Comparison of ENCODE assay signal across 8 mouse cellular contexts in the genomic region with DNA sequence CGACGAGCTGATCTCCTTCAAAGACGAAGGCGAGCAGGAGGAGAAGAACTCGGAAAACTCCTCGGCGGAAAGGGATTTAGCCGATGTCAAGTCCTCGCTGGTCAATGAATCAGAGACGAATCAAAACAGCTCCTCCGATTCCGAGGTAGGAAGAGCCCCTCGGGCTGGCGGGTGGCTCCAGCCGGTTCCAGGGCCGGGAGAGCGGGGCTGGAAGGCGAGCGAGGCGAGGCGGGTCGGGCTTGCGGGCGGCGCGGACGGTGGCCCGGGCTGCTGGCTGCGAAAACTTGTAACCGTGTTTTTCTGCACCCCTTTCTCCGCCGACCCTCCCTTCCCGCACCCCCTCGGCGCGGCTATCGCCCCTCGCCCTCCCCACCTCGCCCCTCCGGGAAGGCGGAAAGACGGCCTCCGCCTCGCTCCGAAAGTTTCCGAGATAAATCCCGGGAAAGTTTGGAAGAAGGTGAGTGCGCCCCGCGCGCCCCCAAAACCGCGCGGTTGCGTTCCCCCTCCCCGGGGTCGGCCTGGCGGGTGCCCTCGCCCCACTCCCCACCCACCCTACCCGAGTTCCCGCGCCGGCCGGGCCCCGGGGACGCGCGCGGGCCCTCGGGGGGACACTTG. TPM values are rescaled to one million over a fixed set of nuclear protein-coding genes. Genes with fewer than 3 reads are reported as not detected.
DNase-seq lines count a peak whose midpoint lies in the region; ATAC-seq lines count a peak whose summit lies in the region.

No protein-coding gene starts in this region.

- peak; percentile 7 to 8 for DNase-seq in left cerebral cortex, adult 18-20 months (ENCODE audit: low spot score in 2 of 2)
- no peak for DNase-seq in left cerebral cortex, adult 9 months (ENCODE audit: low spot score in 2 of 2)
- peak; percentile 69 for DNase-seq in embryo, embryonic 10 days (ENCODE audit: low spot score)
- peak; percentile 79 for DNase-seq in heart, embryonic 10.5 days (ENCODE audit: low spot score)
- peak; percentile 55 for DNase-seq in kidney, adult 9 months
- peak; percentile 49 for DNase-seq in lung, postnatal 14 days
- DNase-seq in spleen, postnatal 36 days (ENCODE audit: low spot score in 2 of 2), result peak; percentile 4 to 17

- H3K27ac ChIP-seq in heart, embryonic 10.5 days, result peak overlapping the region; percentile 99

- no peak for ATAC-seq in granulocyte monocyte progenitor cell, adult 5-6 weeks (replicated peaks; ENCODE audit: poor library complexity, severe bottlenecking)

- no peaks in the 10 kb centered on the region for H3K9me3 ChIP-seq in heart, embryonic 10.5 days

- peak overlapping the region; percentile 82 for H3K4me3 ChIP-seq in heart, embryonic 10.5 days

- no peaks in the 10 kb centered on the region for H3K36me3 ChIP-seq in heart, embryonic 10.5 days

- WGBS in heart, embryonic 10.5 days, result under 1% methylated on average over 69 of the region's 70 CpGs

- H3K4me1 ChIP-seq in heart, embryonic 10.5 days, result peaks cover 42% of the 10 kb centered on the region

- no peaks in the 10 kb centered on the region for H3K27me3 ChIP-seq in heart, embryonic 10.5 days (ENCODE audit: insufficient read depth, poor library complexity, severe bottlenecking)

RNA-seq across cellular contexts. Expression of gene Tcf7l2, which starts 0.9 kb away (rescaled TPM):
- total RNA-seq in left cerebral cortex, adult 18-20 months (2021), result 1 to 10 TPM; 7.4 to 8.9 TPM
- polyA plus RNA-seq in heart, embryonic 10.5 days (2016; fragmentation: Nextera tagmentation; extraction: Ambion mirVana), result 53.2 and 61.8 TPM in 2 replicates
- total RNA-seq in granulocyte monocyte progenitor cell, adult 5-6 weeks (2014; fragmentation: Nextera tagmentation), result 9.3 and 11.7 TPM in 2 replicates
- total RNA-seq in granulocyte monocyte progenitor cell, adult 5-6 weeks (2017), result 0.73 and 2.9 TPM in 2 replicates

Comparison
In these comparisons a context has a peak if more than half of its experiments do, and no peak if none do; other contexts are left out.
1. DNase-seq: peak in left cerebral cortex, adult 18-20 months (2 of 2), embryo, embryonic 10 days (single experiment), heart, embryonic 10.5 days (single experiment), kidney, adult 9 months (single experiment), lung, postnatal 14 days (single experiment) and spleen, postnatal 36 days (2 of 2); none in left cerebral cortex, adult 9 months (0 of 2).